Mouse (Mus musculus) lung, adult 2 months (tissue): ENCODE results near the gene Olfr1453.
"Not testable (repeated sequence)": the region's sequence is repeated elsewhere in the genome, so short reads cannot be mapped to it uniquely, and the experiment has no call there.

Experiments
- CTCF ChIP-seq: fragments of 200-500 bp; IDR thresholded peaks from 2 replicates; pipeline ENCODE4 v1.5.1; 2011; ENCODE audit warnings: mild to moderate bottlenecking, low read length, control low read depth; ENCODE audit not compliant: insufficient read depth
- POLR2A ChIP-seq: fragments of 200-500 bp; IDR thresholded peaks from 2 replicates; pipeline ENCODE4 v1.6.1; 2011; ENCODE audit warnings: low read depth, mild to moderate bottlenecking, control low read depth, low read length, borderline replicate concordance; ENCODE audit errors: extremely low read depth

DNA sequence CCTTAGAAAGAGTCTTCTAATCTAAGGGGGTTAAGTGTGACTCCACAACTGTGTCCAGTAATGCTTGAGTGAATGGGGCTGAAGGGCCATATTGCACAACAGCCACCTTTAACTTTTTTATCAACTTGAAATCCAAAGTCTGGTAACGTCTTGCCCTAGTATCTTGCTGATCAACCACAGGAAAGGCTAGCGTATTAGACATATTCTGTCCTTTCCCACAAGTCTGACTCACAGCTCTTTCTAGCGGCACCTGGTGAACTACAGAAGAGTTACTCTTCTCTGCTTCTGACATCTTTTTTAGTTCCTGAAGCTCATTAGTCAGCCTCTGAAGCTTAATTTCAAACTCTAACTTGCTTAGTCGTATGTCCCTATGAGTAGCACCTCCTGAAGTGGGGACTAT, 35.8 kb downstream of the Olfr1453 start:
- TF ChIP-seq CTCF, POLR2A: not testable (repeated sequence)
